Mouse (Mus musculus) thymus, postnatal 4 days (tissue): ENCODE data around the gene Apbb2.

Source experiments
- DNase-seq: peaks from one replicate; pipeline ENCODE4 v3.0.0; 2021

The Apbb2 gene

GRCm38 (mm10) chr5:66371131-66371530 is 247.5 kb downstream of the Apbb2 start:
- DNase-seq, result no peak

DNA sequence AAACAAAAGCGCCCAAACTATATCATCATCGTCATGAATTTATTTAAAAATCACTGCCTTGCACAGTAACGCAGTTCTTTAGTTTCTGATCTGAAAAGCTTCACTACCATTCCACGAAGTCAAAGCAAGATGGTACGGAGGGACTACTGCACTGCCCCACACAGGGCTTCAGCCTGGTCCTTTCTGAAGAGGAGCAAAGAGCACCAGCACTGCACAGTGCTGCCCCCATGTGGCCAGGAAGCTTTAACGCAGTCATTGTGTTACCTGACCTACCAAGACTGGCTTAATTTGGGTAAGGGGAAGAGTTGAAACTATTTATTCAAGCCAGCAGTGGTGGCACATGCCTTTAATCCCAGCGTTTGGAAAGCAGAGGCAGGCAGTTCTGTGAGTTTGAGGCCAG is 249.6 kb downstream of the Apbb2 start:
- peak; percentile 81 for DNase-seq

- DNase-seq, result no peak
Observed at GRCm38 (mm10) chr5:66367641-66368040, 250.9 kb downstream of the Apbb2 start.

GRCm38 (mm10) chr5:66363274-66364261 is 255.0 kb downstream of the Apbb2 start:
- no peak for DNase-seq

DNA sequence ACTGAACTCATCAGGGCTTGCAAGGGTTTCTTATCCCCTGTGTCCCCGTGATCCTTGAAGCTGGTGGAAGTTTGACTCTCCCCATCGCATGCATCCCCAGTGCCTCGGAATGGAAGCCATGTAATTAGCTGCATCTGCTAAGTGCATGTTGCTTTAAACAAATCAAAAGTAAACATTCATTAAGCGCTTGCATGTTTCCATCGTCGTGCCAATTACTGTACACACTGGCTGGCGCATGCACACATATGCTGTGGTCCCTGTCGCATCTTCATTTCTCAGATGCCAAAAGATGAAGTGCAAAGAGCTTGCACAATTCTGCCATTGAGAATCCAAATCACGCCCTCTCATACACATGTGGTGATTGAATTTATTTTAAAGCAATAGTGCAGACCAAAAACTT is 257.8 kb downstream of the Apbb2 start:
- DNase-seq, result no peak

GRCm38 (mm10) chr5:66359742-66360423 is 258.7 kb downstream of the Apbb2 start:
- peak; percentile 35 for DNase-seq

- DNase-seq, result no peak
Observed at GRCm38 (mm10) chr5:66355147-66355546, 263.4 kb downstream of the Apbb2 start.

- no peak for DNase-seq
Observed at GRCm38 (mm10) chr5:66353876-66354275, 264.7 kb downstream of the Apbb2 start.

- DNase-seq, result no peak
Observed at GRCm38 (mm10) chr5:66351836-66352390, 266.7 kb downstream of the Apbb2 start.

DNA sequence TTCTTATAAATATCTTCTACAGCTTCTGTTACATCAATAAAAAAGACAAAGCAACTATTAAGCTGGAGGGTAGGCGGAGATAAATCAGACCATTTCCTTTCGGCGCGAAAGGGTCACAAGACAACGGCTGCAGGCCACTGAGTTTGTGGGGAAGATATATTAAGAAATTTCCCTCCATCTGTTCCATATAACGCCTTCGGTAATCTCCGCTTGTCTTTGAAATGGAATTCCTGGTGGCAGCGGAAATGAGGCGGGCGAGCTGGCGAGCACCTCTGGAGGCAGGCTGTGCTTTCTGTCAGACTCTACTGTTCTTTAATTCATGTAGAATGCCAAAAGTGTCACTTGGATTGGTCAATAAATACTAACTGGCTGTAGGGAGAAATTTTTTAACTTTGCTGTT is 267.5 kb downstream of the Apbb2 start:
- DNase-seq, result no peak

DNA sequence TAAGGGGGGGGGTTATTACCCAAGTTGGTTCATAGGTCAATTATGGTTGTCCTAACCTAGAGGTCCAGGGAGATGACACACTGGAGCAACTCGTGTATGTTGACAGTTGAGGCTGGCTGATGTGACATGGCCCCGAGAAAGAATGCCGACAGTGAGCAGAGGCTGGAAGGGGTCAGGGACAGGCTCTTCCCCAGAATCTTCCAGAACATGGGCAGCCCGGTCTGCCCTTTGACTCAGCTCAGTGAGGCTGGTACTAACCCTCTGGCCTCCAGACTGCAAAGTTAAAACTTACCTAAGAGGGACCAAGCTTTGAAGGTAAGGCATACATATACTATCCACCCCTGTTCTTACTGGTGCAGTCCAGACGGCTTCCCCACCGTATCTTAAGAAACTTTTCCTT is 268.0 kb downstream of the Apbb2 start:
- no peak for DNase-seq

GRCm38 (mm10) chr5:66348421-66348820 is 270.2 kb downstream of the Apbb2 start:
- no peak for DNase-seq

- DNase-seq, result no peak
Observed at GRCm38 (mm10) chr5:66346756-66347155, 271.8 kb downstream of the Apbb2 start.

GRCm38 (mm10) chr5:66345140-66345539 is 273.4 kb downstream of the Apbb2 start:
- no peak for DNase-seq

DNA sequence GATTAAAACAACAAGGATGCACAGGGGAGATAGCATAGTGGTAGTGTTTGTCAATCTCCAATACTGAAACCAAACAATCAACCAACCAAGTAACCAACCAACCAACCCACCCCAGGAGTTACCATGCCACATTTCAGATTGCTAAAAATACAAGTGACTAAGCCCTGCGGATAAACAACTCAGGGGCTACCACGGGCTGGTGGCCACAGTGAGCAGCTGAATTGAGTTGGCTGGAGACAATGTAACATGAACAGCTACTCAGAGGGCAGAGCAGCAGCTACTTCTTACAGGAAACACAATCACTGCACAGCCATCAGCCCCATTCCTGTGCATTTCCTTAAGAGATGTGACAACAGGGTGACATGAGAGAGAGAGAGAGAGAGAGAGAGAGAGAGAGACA is 274.4 kb downstream of the Apbb2 start:
- DNase-seq, result no peak

GRCm38 (mm10) chr5:66342285-66342684 is 276.3 kb downstream of the Apbb2 start:
- DNase-seq, result no peak

DNA sequence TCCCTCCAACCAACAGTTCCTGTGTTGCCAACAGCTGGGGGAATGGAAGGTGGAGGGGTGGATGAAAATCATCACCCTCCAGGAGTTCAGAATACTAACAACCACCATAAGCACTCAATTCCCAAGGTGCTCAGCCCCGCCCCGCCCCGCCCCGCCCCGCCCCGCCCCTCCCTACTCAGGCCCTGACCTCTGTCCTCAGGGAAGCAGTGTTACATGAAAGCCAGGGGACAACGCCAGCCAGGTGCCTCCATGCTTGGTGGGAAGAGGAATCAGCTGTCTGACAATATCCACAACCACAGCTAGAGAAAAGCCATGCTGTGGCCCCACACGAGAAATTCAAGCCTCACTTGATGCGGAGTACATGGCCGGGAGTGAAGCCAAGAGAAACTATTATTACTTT is 276.7 kb downstream of the Apbb2 start:
- no peak for DNase-seq

DNA sequence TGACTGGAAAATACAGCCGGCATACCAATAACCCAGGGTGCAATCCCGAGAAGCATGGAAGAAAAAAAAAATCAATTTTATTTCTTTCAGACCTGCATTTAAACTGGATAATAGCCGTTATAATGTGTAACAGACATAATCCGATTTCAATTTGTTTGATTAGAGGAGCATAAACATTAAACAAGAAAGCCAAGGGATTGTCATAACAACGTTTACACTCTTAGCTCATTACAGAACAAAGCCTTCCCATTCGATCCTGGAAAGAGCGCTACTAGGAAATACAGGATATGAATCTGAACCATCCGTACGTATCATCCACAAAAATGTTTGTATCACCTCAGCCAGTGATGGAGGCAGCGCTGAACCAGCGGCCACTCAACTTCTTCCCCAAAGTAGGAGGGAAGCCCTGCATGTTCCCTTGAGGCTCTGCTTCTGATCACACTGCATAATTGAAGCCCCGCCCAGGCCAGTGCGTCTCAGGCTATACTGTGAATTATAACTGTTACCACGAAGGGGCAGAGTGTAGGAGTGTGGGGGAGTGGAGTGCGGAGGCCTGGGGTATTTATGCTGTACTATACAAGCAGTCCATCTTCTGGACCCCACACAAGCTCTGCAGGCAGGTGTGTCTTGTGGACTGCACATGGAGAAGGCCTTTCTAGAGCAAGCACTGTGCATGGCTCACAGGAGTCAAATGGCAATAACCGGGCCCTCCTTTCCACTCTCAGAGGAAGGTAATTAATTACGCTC is 278.1 kb downstream of the Apbb2 start:
- no peak for DNase-seq

DNA sequence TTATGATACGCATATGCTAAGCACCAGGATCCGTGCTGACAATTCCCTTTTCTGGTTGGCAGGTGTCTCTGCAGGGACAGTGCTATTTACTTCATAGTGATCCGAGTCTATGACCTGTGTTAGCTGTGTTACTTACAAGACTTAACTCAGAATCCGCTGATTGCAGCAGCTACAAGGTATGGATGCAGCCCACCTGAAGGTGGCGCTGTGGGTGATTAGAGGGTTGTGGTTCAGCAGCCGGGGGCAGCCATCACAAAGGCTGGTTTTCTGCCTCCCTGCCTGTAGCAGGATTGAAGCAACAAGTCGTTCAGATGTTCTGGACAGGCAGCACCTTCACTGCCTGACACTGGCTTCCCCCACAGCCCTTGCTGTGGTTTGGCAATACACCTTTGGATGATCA is 280.0 kb downstream of the Apbb2 start:
- peak; percentile 75 for DNase-seq

DNA sequence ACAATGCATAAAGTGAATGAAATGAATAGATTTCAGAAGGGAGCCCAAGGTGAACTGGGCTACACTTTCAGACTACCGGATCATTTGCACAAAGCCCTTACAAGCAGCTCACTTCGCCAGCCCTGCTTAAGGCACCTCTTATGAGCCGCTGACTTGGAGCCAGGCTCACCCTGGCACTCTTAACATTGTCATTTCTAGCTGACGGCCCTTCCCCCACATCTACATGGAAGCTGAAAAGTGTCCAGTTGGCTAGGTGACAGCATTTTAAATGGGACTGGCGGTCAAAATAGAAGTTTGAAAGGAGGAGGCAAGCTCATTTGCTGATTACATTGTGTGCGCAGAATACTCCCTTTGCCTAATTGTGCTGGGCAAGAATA is 280.6 kb downstream of the Apbb2 start:
- DNase-seq, result no peak

DNA sequence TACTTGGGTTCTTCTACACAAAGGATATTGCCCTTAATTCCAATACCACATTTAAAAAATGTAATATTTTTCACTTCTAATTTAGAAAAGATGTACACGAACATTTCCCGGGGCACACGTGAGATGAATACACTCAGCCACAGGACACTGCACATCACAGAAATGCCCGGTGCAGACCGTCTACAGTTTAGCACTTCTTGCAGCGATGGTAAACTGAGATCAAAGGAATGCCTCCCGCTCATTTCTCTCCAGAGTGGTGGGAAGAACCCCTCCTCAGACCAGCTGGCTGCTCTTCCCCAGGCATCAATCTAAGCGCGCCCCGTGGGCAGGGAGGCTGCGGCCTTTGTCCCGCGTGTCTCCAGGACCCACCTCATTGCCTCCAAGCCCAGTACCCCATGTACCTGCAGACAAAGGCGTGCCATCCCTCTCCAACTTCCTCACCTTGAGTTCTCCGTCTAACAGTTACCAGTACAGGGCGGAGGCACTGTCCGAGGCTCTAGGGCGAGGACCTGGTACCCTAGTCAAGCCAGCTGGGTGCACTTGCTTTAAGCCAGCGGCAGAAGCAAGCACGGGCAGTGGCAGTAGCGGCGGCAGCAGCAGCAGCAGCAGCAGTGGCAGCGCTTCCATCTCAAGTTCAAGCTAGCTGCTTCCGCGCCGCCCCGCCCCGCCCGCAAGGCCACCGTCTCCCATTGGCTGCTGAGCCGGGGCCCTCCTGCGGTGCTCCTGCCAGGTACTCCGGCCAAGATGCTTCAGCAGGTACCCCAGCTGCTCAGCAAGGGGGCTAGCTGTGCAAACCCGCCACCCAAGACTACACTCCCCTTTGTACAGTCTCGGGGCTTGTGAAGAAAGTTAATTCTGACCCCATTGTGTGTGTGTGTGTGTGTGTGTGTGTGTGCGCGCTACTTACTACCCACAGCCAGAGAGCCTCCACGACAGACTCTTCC is 281.3 kb downstream of the Apbb2 start:
- DNase-seq, result peak; percentile 70

DNA sequence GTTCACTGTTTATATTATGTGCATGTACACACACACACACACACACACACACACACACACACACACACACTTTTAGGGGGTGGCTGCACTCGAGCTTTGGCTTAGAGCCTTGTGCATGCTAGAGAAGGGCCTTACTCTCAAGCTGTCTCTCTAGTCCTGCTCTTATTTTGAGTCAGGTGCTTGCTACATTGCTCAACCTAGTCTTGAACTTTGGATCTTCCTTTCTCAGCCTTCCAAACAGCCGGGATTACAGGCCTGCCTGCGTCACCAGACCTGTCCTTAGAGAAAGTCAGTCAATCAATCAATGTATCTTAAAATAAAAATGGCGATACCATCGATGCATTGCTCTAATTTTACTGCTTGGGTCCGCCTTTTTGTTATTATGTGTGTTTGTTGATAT is 287.8 kb downstream of the Apbb2 start:
- DNase-seq, result no peak
